Mouse (Mus musculus) limb, embryonic 12.5 days (tissue): ENCODE data around the gene Trim63. TPM values are rescaled to one million over a fixed set of nuclear protein-coding genes. Genes with fewer than 3 reads are reported as not detected.
"Not testable (repeated sequence)": the region's sequence is repeated elsewhere in the genome, so short reads cannot be mapped to it uniquely, and the experiment has no call there.

ENCODE experiments used
- ATAC-seq: fragments of 200-750 bp; cut with Nextera tagmentation; 2 replicates; pipeline ENCODE4 v1.8.0; 2017; ENCODE audit warnings: low read depth, moderate TSS enrichment; ENCODE audit not compliant: insufficient number of reproducible peaks, insufficient read depth, low FRiP score, low TSS enrichment
- H3K27ac ChIP-seq: fragments of 300-500 bp; sonication (generic); 2 replicates; pipeline ENCODE4 v1.5.1; 2016; ENCODE audit warnings: mild to moderate bottlenecking, moderate library complexity
- H3K27me3 ChIP-seq: fragments of 300-500 bp; sonication (generic); 2 replicates; pipeline ENCODE4 v1.6.1; 2016; ENCODE audit warnings: mild to moderate bottlenecking, moderate library complexity
- H3K36me3 ChIP-seq: fragments of 300-500 bp; sonication (generic); 2 replicates; pipeline ENCODE4 v1.6.1; 2016; ENCODE audit warnings: mild to moderate bottlenecking, moderate library complexity
- H3K4me1 ChIP-seq: fragments of 300-500 bp; sonication (generic); replicated peaks from 2 replicates; pipeline ENCODE4 v1.6.1; 2016
- H3K4me2 ChIP-seq: fragments of 300-500 bp; sonication (generic); 2 replicates; pipeline ENCODE4 v1.6.1; 2016; ENCODE audit warnings: mild to moderate bottlenecking, moderate library complexity
- H3K4me3 ChIP-seq: fragments of 300-500 bp; sonication (generic); replicated peaks from 2 replicates; pipeline ENCODE4 v1.5.1; 2016; ENCODE audit warnings: mild to moderate bottlenecking
- H3K9ac ChIP-seq: fragments of 300-500 bp; sonication (generic); replicated peaks from 2 replicates; pipeline ENCODE4 v1.6.1; 2016; ENCODE audit warnings: mild to moderate bottlenecking, moderate library complexity
- H3K9me3 ChIP-seq: fragments of 300-500 bp; sonication (generic); 2 replicates; pipeline ENCODE4 v1.6.1; 2016; ENCODE audit warnings: mild to moderate bottlenecking, moderate library complexity
- WGBS: fragments of 180-500 bp; shearing (Covaris S2); methylation state at CpG from one replicate; pipeline ENCODE4 v1.1.7; 2016; 5-methylcytosine and 5-hydroxymethylcytosine counted together
- polyA plus RNA-seq: library from polyadenylated mRNA; unstranded; fragments of >200 nt; fragmentation: Nextera tagmentation; extraction: Ambion mirVana; gene quantifications from 2 replicates; pipeline ENCODE4 v1.2.1, GENCODE M21; 2016

The Trim63 gene
- polyA plus RNA-seq, 1 experiment from 2014 or later = 3.3 TPM

DNA sequence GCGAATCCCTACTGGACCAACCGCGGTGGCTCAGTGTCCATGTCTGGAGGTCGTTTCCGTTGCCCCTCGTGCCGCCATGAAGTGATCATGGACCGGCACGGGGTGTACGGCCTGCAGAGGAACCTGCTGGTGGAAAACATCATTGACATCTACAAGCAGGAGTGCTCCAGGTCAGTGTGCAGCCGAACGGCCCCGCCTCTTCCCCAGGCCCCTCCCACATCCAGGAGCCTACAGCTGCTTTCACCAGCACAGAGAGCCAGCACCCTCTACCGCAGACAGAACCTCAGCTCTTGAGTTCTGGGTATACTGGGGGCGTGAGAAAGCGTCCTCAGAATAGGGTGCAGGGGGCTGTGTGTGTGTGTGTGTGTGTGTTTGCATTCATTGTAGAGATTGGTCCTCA is 1.5 kb downstream of the Trim63 start:
- no peak overlapping the region for H3K27ac ChIP-seq
- peaks cover under 1% of the 10 kb centered on the region; the same call in 1 of the 2 replicates for H3K9me3 ChIP-seq
- no peaks in the 10 kb centered on the region for H3K36me3 ChIP-seq
- H3K4me3 ChIP-seq = no peak overlapping the region
- H3K4me1 ChIP-seq = peaks cover 14% of the 10 kb centered on the region
- H3K4me2 ChIP-seq = no peak overlapping the region
- ATAC-seq = peak; percentile 32
- 48% methylated on average over 16 of the region's 16 CpGs for WGBS
- H3K9ac ChIP-seq = no peak overlapping the region
- no peaks in the 10 kb centered on the region for H3K27me3 ChIP-seq

GRCm38 (mm10) chr4:134319074-134319473 is 4.2 kb downstream of the Trim63 start:
- ATAC-seq = no peak
- Histone ChIP-seq H3K27me3 (no peaks in the 10 kb centered on the region; the same call in 1 of the 2 replicates), H3K9me3 (peaks cover 4% of the 10 kb centered on the region; the same call in 1 of the 2 replicates), H3K4me2 (no peak overlapping the region), H3K4me1 (peaks cover 14% of the 10 kb centered on the region), H3K4me3 (no peak overlapping the region), H3K27ac (no peak overlapping the region), H3K9ac (no peak overlapping the region), H3K36me3 (no peaks in the 10 kb centered on the region)
- 88% methylated on average over 5 of the region's 5 CpGs for WGBS

GRCm38 (mm10) chr4:134319674-134320073 is 4.8 kb downstream of the Trim63 start:
- Histone ChIP-seq H3K27me3 (no peaks in the 10 kb centered on the region; the same call in 1 of the 2 replicates), H3K27ac (no peak overlapping the region), H3K4me3 (no peak overlapping the region), H3K4me2 (no peak overlapping the region), H3K9ac (no peak overlapping the region), H3K9me3 (peaks cover 4% of the 10 kb centered on the region; the same call in 1 of the 2 replicates), H3K36me3 (no peaks in the 10 kb centered on the region), H3K4me1 (peaks cover 9% of the 10 kb centered on the region)
- ATAC-seq = no peak
- 80% methylated on average over 5 of the region's 5 CpGs for WGBS

GRCm38 (mm10) chr4:134321524-134321923 is 6.6 kb downstream of the Trim63 start:
- Histone ChIP-seq H3K27me3 (no peaks in the 10 kb centered on the region; the same call in 1 of the 2 replicates), H3K4me2 (no peak overlapping the region), H3K9me3 (peaks cover 4% of the 10 kb centered on the region; the same call in 1 of the 2 replicates), H3K4me3 (no peak overlapping the region), H3K9ac (no peak overlapping the region), H3K27ac (no peak overlapping the region), H3K36me3 (no peaks in the 10 kb centered on the region), H3K4me1 (no peaks in the 10 kb centered on the region)
- 68% methylated on average over 3 of the region's 3 CpGs for WGBS
- ATAC-seq = no peak

- H3K9me3 ChIP-seq = peaks cover 4% of the 10 kb centered on the region; the same call in 1 of the 2 replicates
- 71% methylated on average over 5 of the region's 5 CpGs for WGBS
Observed at GRCm38 (mm10) chr4:134324655-134325054, 9.7 kb downstream of the Trim63 start.

GRCm38 (mm10) chr4:134326859-134327530 is 12.1 kb downstream of the Trim63 start:
- Histone ChIP-seq H3K4me1 (no peaks in the 10 kb centered on the region), H3K4me2 (no peak overlapping the region), H3K27me3 (no peaks in the 10 kb centered on the region; the same call in 1 of the 2 replicates), H3K36me3 (no peaks in the 10 kb centered on the region), H3K9ac (no peak overlapping the region), H3K27ac (no peak overlapping the region), H3K4me3 (no peak overlapping the region), H3K9me3 (no peaks in the 10 kb centered on the region)
- ATAC-seq = no peak
- WGBS = 72% methylated on average over 5 of the region's 5 CpGs

More at GRCm38 (mm10) chr4:134324655-134325054, 9.7 kb downstream of the Trim63 start:
- ATAC-seq = no peak
- no peak overlapping the region for H3K27ac ChIP-seq
- no peaks in the 10 kb centered on the region for H3K4me1 ChIP-seq
- no peak overlapping the region for H3K4me2 ChIP-seq
- H3K27me3 ChIP-seq = no peaks in the 10 kb centered on the region; the same call in 1 of the 2 replicates
- no peaks in the 10 kb centered on the region for H3K36me3 ChIP-seq
- H3K9ac ChIP-seq = no peak overlapping the region
- no peak overlapping the region for H3K4me3 ChIP-seq

- Histone ChIP-seq H3K4me2 (no peak overlapping the region), H3K9ac (no peak overlapping the region), H3K27me3 (no peaks in the 10 kb centered on the region; the same call in 1 of the 2 replicates), H3K4me1 (no peaks in the 10 kb centered on the region), H3K4me3 (no peak overlapping the region), H3K9me3 (no peaks in the 10 kb centered on the region), H3K27ac (no peak overlapping the region), H3K36me3 (no peaks in the 10 kb centered on the region)
- 56% methylated on average over 8 of the region's 8 CpGs for WGBS
- ATAC-seq = no peak
Observed at GRCm38 (mm10) chr4:134328151-134328550, 13.2 kb downstream of the Trim63 start.

DNA sequence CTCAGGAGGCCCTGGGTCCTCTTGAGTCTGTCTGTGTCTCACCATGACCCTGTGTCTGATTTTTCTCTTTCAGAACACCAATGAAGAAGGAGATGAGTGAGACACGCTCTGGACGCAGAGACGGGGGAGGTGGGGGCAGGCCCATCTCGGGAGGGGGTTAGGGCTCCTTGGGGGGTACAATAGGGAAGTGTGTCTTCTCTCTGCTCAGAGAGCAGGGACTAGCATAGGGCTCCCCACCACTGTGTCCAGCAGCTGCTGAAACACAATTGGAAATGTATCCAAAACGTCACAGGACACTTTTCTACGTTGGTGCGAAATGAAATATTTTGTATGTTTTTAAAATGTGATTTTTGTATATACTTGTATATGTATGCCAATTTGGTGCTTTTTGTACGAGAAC is 13.9 kb downstream of the Trim63 start:
- WGBS = 91% methylated on average over 8 of the region's 8 CpGs
- Histone ChIP-seq H3K4me1 (no peaks in the 10 kb centered on the region), H3K36me3 (no peaks in the 10 kb centered on the region), H3K4me2 (no peak overlapping the region), H3K4me3 (no peak overlapping the region), H3K9me3 (no peaks in the 10 kb centered on the region), H3K9ac (no peak overlapping the region), H3K27ac (no peak overlapping the region), H3K27me3 (no peaks in the 10 kb centered on the region; the same call in 1 of the 2 replicates)
- no peak for ATAC-seq

DNA sequence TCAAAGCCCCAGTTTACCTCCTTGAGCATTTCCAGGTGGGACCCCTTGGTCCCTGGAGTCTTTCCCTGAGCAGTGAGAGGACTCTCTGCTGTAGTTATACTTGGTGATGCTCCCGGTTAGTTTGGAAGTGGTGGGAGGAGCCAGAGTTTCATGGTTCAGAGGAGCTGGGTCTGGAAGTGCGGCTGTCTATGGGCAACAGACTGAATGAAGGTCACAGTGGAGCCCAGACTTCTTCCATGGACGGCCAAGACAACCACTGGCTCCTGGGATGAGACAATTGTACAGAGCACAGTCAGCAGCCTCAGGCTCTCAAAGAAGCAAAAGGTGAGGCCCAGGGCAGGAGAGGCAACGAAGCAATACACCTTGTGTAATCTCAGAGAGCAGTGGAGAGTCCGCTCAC is 15.4 kb downstream of the Trim63 start:
- H3K4me1 ChIP-seq = no peaks in the 10 kb centered on the region
- no peak overlapping the region for H3K9ac ChIP-seq
- no peaks in the 10 kb centered on the region for H3K9me3 ChIP-seq
- no peak overlapping the region for H3K4me3 ChIP-seq
- no peaks in the 10 kb centered on the region; the same call in 1 of the 2 replicates for H3K27me3 ChIP-seq
- H3K27ac ChIP-seq = no peak overlapping the region
- no peaks in the 10 kb centered on the region for H3K36me3 ChIP-seq
- H3K4me2 ChIP-seq = no peak overlapping the region
- WGBS = 70% methylated on average over 5 of the region's 5 CpGs
- no peak for ATAC-seq

- not testable (repeated sequence) for H3K4me2 ChIP-seq
Observed at GRCm38 (mm10) chr4:134341231-134341630, 26.3 kb downstream of the Trim63 start.

GRCm38 (mm10) chr4:134342213-134342779 is 27.4 kb downstream of the Trim63 start:
- Histone ChIP-seq H3K9me3 (0 out of 2 replicates have a peak, but pooled peaks cover 7% of the 10 kb centered on the region), H3K4me1 (peaks cover 12% of the 10 kb centered on the region), H3K9ac (no peak overlapping the region), H3K27ac (no peak overlapping the region), H3K27me3 (peaks cover 70% of the 10 kb centered on the region), H3K4me3 (no peak overlapping the region), H3K36me3 (no peaks in the 10 kb centered on the region), H3K4me2 (no peak overlapping the region)
- 35% methylated on average over 11 of the region's 11 CpGs for WGBS
- ATAC-seq = no peak

More at GRCm38 (mm10) chr4:134341231-134341630, 26.3 kb downstream of the Trim63 start:
- 70% methylated on average over 6 of the region's 6 CpGs for WGBS
- peaks cover 59% of the 10 kb centered on the region for H3K27me3 ChIP-seq
- H3K9me3 ChIP-seq, H3K4me3 ChIP-seq, H3K9ac ChIP-seq, H3K36me3 ChIP-seq, H3K27ac ChIP-seq, ATAC-seq: not testable (repeated sequence)
- peaks cover 12% of the 10 kb centered on the region for H3K4me1 ChIP-seq
